ENCODE assay signal across 34 mouse cellular contexts in the genomic region with DNA sequence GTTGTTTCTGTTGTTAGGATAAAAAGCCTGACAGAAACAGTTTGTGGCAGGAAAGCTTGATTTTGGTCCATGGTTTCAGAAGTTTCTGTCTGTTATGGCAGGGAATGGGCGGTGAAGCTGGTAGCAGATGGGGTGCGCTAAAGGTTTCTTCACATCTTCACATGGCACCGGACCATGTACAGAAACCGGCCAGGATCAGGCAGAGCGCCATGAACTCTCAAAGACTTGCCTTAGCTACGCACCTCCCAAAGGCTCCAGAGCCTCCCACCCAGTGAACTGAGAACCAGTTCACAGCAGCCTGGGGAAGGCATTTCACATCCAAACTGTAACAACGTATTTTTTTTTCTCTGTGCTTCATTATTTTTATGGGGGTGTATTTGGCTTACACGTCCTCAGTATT.
"Had no signal": no experiment of that assay in that cellular context is flagged by ENCODE, and none has a peak within 500 bp of the region (broad histone marks: within the 10 kb centered on the region; RNA-seq: fewer than 3 reads in every experiment).

No protein-coding gene starts in this region.

- H3K9me3 ChIP-seq: heart, embryonic 12.5 days; heart, embryonic 13.5 days; heart, embryonic 15.5 days; hindbrain, embryonic 10.5 days; hindbrain, embryonic 12.5 days; hindbrain, embryonic 13.5 days; hindbrain, embryonic 15.5 days; intestine, embryonic 15.5 days; kidney, embryonic 15.5 days had no signal

- H3K9ac ChIP-seq: heart, embryonic 12.5 days; heart, embryonic 13.5 days; heart, embryonic 15.5 days; hindbrain, embryonic 12.5 days; hindbrain, embryonic 13.5 days; hindbrain, embryonic 14.5 days; hindbrain, embryonic 15.5 days; intestine, embryonic 15.5 days; kidney, embryonic 15.5 days had no signal

- ATAC-seq: hindbrain, embryonic 16.5 days; hindbrain, postnatal 0 days; inflammation-experienced regulatory T-cells, adult 6 months; intestine, embryonic 15.5 days; intestine, embryonic 16.5 days; intestine, postnatal 0 days had no signal

- H3K4me1 ChIP-seq: heart, embryonic 12.5 days; heart, embryonic 13.5 days; heart, embryonic 15.5 days; hindbrain, embryonic 10.5 days; hindbrain, embryonic 12.5 days; hindbrain, embryonic 13.5 days; hindbrain, embryonic 15.5 days; intestine, embryonic 15.5 days; kidney, embryonic 15.5 days had no signal

- H3K36me3 ChIP-seq: heart, embryonic 12.5 days; heart, embryonic 13.5 days; heart, embryonic 15.5 days; hindbrain, embryonic 10.5 days; hindbrain, embryonic 12.5 days; hindbrain, embryonic 13.5 days; hindbrain, embryonic 15.5 days; intestine, embryonic 15.5 days; kidney, embryonic 15.5 days had no signal

- H3K4me3 ChIP-seq: heart, embryonic 12.5 days; heart, embryonic 13.5 days; heart, embryonic 15.5 days; hindbrain, embryonic 10.5 days; hindbrain, embryonic 12.5 days; hindbrain, embryonic 13.5 days; hindbrain, embryonic 15.5 days; intestine, embryonic 15.5 days; kidney, embryonic 15.5 days; layer of hippocampus, adult 2 months; left cerebral cortex, adult 2 months had no signal

- H3K27me3 ChIP-seq: heart, embryonic 13.5 days; heart, embryonic 15.5 days; hindbrain, embryonic 12.5 days; hindbrain, embryonic 13.5 days; hindbrain, embryonic 15.5 days; intestine, embryonic 15.5 days; kidney, embryonic 15.5 days had no signal

- H3K27ac ChIP-seq: heart, embryonic 13.5 days; heart, embryonic 15.5 days; hindbrain, embryonic 10.5 days; hindbrain, embryonic 12.5 days; hindbrain, embryonic 13.5 days; hindbrain, embryonic 14.5 days; hindbrain, embryonic 15.5 days; hindbrain, postnatal 0 days; intestine, embryonic 15.5 days; kidney, embryonic 15.5 days; kidney, postnatal 0 days; layer of hippocampus, adult 2 months; left cerebral cortex, adult 2 months had no signal

- DNase-seq: heart, postnatal 10 days; heart, postnatal 14 days; heart, postnatal 36 days; heart, postnatal 4 days; kidney, adult 11 months; kidney, adult 18-20 months; kidney, adult 2 months; kidney, adult 8-10 months; kidney, adult 9 months; kidney, postnatal 10 days; kidney, postnatal 14 days; kidney, postnatal 25 days; kidney, postnatal 36 days; kidney, postnatal 4 days; layer of hippocampus, adult 9-11 months; layer of hippocampus, postnatal 36 days had no signal

- H3K4me2 ChIP-seq: heart, embryonic 12.5 days; heart, embryonic 13.5 days; heart, embryonic 15.5 days; hindbrain, embryonic 12.5 days; hindbrain, embryonic 13.5 days; hindbrain, embryonic 14.5 days; hindbrain, embryonic 15.5 days; intestine, embryonic 15.5 days; kidney, embryonic 15.5 days had no signal
